Mouse (Mus musculus): ENCODE results near the gene Vmn1r9. TPM values are rescaled to one million over a fixed set of nuclear protein-coding genes. Genes with fewer than 3 reads are reported as not detected.

The Vmn1r9 gene
- total and polyA plus RNA-seq, 3 experiments, result not detected

- TF ChIP-seq MAZ (IDR thresholded peaks at IDR 0.05; ENCODE audit: low read depth, low read length) (no peak), SMC3 (IDR thresholded peaks at IDR 0.05; ENCODE audit: low read depth, low read length) (no peak), ZC3H11A (IDR thresholded peaks at IDR 0.05; ENCODE audit: low read depth, low read length) (no peak), CTCF (IDR thresholded peaks at IDR 0.05 in 2 of 3, conservative IDR thresholded peaks at IDR 0.05 in 1 of 3; ENCODE audit: control insufficient read depth in 1 of 3, insufficient read depth in 1 of 3, low read depth in 2 of 3, low read length in 3 of 3, poor library complexity in 1 of 3, severe bottlenecking in 1 of 3) (no peak), TAL1 (IDR thresholded peaks at IDR 0.05; ENCODE audit: low read length) (no peak), SIN3A (IDR thresholded peaks at IDR 0.05; ENCODE audit: low read length) (no peak), POLR2AphosphoS2 (IDR thresholded peaks at IDR 0.05; ENCODE audit: low read length) (no peak), ZNF384 (IDR thresholded peaks at IDR 0.05; ENCODE audit: low read depth, low read length) (no peak), CHD1 (IDR thresholded peaks at IDR 0.05; ENCODE audit: low read depth, low read length) (no peak)
- Histone ChIP-seq H3K79me2 (ENCODE audit: control insufficient read depth, insufficient read depth, low read length, poor library complexity) (no peaks in the 10 kb centered on the region), H3K9me3 (replicated peaks; ENCODE audit: insufficient read depth, low read length) (no peaks in the 10 kb centered on the region), H3K27me3 (ENCODE audit: control insufficient read depth in 1 of 2, insufficient read depth in 2 of 2, low read length in 2 of 2) (no peaks in the 10 kb centered on the region), H3K4me3 (ENCODE audit: control insufficient read depth in 1 of 2, insufficient read depth in 1 of 2, low read depth in 2 of 2, low read length in 2 of 2) (no peak within 1 kb of the TSS), H3K4me1 (ENCODE audit: control insufficient read depth in 1 of 2, insufficient read depth in 2 of 2, low read length in 2 of 2) (no peaks in the 10 kb centered on the region), H3K27ac (ENCODE audit: control insufficient read depth, low read depth, low read length) (no peak within 1 kb of the TSS), H3K9ac (ENCODE audit: control insufficient read depth, low read depth, low read length, poor library complexity, severe bottlenecking) (no peak within 1 kb of the TSS), H3K36me3 (ENCODE audit: control insufficient read depth in 1 of 2, insufficient read depth in 2 of 2, low read length in 2 of 2) (no peaks in the 10 kb centered on the region)
- DNase-seq (ENCODE audit: low read depth, low spot score), result no peak
These were observed 34.6 kb upstream of the Vmn1r9 start, which contains the start of gene Vmn1r8 for GRCm38 (mm10) chr6:57031984-57032383. Gene Vmn1r8 (plus strand): TSS chr6:57032284.

- Histone ChIP-seq H3K27ac (ENCODE audit: control insufficient read depth, low read depth, low read length) (no peak overlapping the region), H3K9ac (ENCODE audit: control insufficient read depth, low read depth, low read length, poor library complexity, severe bottlenecking) (no peak overlapping the region), H3K4me1 (ENCODE audit: control insufficient read depth in 1 of 2, insufficient read depth in 2 of 2, low read length in 2 of 2) (no peaks in the 10 kb centered on the region), H3K9me3 (replicated peaks; ENCODE audit: insufficient read depth, low read length) (no peaks in the 10 kb centered on the region), H3K27me3 (ENCODE audit: control insufficient read depth in 1 of 2, insufficient read depth in 2 of 2, low read length in 2 of 2) (no peaks in the 10 kb centered on the region), H3K79me2 (ENCODE audit: control insufficient read depth, insufficient read depth, low read length, poor library complexity) (no peaks in the 10 kb centered on the region), H3K36me3 (ENCODE audit: control insufficient read depth in 1 of 2, insufficient read depth in 2 of 2, low read length in 2 of 2) (no peaks in the 10 kb centered on the region), H3K4me3 (ENCODE audit: control insufficient read depth in 1 of 2, insufficient read depth in 1 of 2, low read depth in 2 of 2, low read length in 2 of 2) (no peak overlapping the region)
- DNase-seq (ENCODE audit: low read depth, low spot score), result no peak
- no peak for TF ChIP-seq TBP (IDR thresholded peaks at IDR 0.05; ENCODE audit: low read depth, low read length)
- TF ChIP-seq SMC3 (IDR thresholded peaks at IDR 0.05; ENCODE audit: low read depth, low read length), result no peak
- TF ChIP-seq UBTF (IDR thresholded peaks at IDR 0.05; ENCODE audit: borderline replicate concordance, insufficient read depth, low read depth, low read length), result no peak
- TF ChIP-seq RAD21 (IDR thresholded peaks at IDR 0.05; ENCODE audit: low read depth, low read length), result no peak
- TF ChIP-seq MEF2A (IDR thresholded peaks at IDR 0.05; ENCODE audit: extremely low read depth, insufficient replicate concordance, low read depth, low read length, poor library complexity, severe bottlenecking), result no peak
- no peak for TF ChIP-seq ZNF384 (IDR thresholded peaks at IDR 0.05; ENCODE audit: low read depth, low read length)
- no peak for TF ChIP-seq BHLHE40 (IDR thresholded peaks at IDR 0.05; ENCODE audit: borderline replicate concordance, low read depth, low read length)
- no peak for TF ChIP-seq MXI1 (IDR thresholded peaks at IDR 0.05; ENCODE audit: low read depth, low read length)
- no peak for TF ChIP-seq ZKSCAN1 (IDR thresholded peaks at IDR 0.05; ENCODE audit: low read depth, low read length)
- no peak for TF ChIP-seq USF2 (IDR thresholded peaks at IDR 0.05; ENCODE audit: borderline replicate concordance in 1 of 2, insufficient read depth in 1 of 2, low read depth in 1 of 2, low read length in 2 of 2)
These were observed 31.9 kb upstream of the Vmn1r9 start for GRCm38 (mm10) chr6:57034674-57035073.

All from MEL (cell line).